In genomic region chr17:85799865-85800356, GRCm38 (mm10) we compare ENCODE assay signal across 8 mouse cellular contexts.
DNase-seq lines count a peak whose midpoint lies in the region; ATAC-seq and TF ChIP-seq lines count a peak whose summit lies in the region.

No protein-coding gene starts in this region.

- peaks cover 27% of the 10 kb centered on the region for H3K4me1 ChIP-seq in heart, embryonic 13.5 days
- H3K4me1 ChIP-seq in forebrain, postnatal 0 days (ENCODE audit: insufficient read depth), result 0 out of 2 replicates have a peak, but pooled peaks cover 13% of the 10 kb centered on the region
- peaks cover 53% of the 10 kb centered on the region for H3K4me1 ChIP-seq in limb, embryonic 13.5 days

- DNase-seq in heart, postnatal 25 days (ENCODE audit: low spot score), result no peak
- DNase-seq in adrenal gland, adult 2 months, result peak; percentile 37
- no peak for DNase-seq in forebrain, postnatal 0 days
- peak; percentile 53 for DNase-seq in retina, embryonic 14.5 days (ENCODE audit: low spot score)
- no peak for DNase-seq in urinary bladder, postnatal 14 days (ENCODE audit: low spot score)
- DNase-seq in spleen, postnatal 10 days (ENCODE audit: low spot score in 2 of 2), result no peak

- intact Hi-C loops in heart, postnatal 25 days (cut with DNase I), result loop anchor here (5.0 kb wide), 1 partner anchor 108 kb away; no protein-coding TSS in a partner anchor

- WGBS in heart, embryonic 13.5 days, result 1% methylated on average over 34 of the region's 34 CpGs
- WGBS in forebrain, postnatal 0 days, result 1% methylated on average over 31 of the region's 34 CpGs
- under 1% methylated on average over 34 of the region's 34 CpGs for WGBS in limb, embryonic 13.5 days

- H3K27ac ChIP-seq in heart, embryonic 13.5 days (replicated peaks), result no peak overlapping the region
- H3K27ac ChIP-seq in forebrain, postnatal 0 days (ENCODE audit: low read depth, low read length), result no peak overlapping the region
- H3K27ac ChIP-seq in limb, embryonic 13.5 days, result peak overlapping the region; percentile 77

- H3K36me3 ChIP-seq in heart, embryonic 13.5 days, result no peaks in the 10 kb centered on the region
- H3K36me3 ChIP-seq in forebrain, postnatal 0 days (ENCODE audit: insufficient read depth), result no peaks in the 10 kb centered on the region
- H3K36me3 ChIP-seq in limb, embryonic 13.5 days, result no peaks in the 10 kb centered on the region

- H3K9me3 ChIP-seq in heart, embryonic 13.5 days, result no peaks in the 10 kb centered on the region
- H3K9me3 ChIP-seq in forebrain, postnatal 0 days (ENCODE audit: low read length), result no peaks in the 10 kb centered on the region
- H3K9me3 ChIP-seq in limb, embryonic 13.5 days, result no peaks in the 10 kb centered on the region

- ATAC-seq in heart, embryonic 13.5 days (ENCODE audit: extremely low read depth, insufficient number of reproducible peaks, low FRiP score, low TSS enrichment), result no peak
- no peak for ATAC-seq in forebrain, postnatal 0 days
- ATAC-seq in limb, embryonic 13.5 days (ENCODE audit: low FRiP score, low read depth), result no peak

- H3K4me2 ChIP-seq in heart, embryonic 13.5 days, result peak overlapping the region; percentile 92
- peak overlapping the region; percentile 65 for H3K4me2 ChIP-seq in forebrain, postnatal 0 days (ENCODE audit: low read depth)
- H3K4me2 ChIP-seq in limb, embryonic 13.5 days (replicated peaks), result peak overlapping the region; percentile 96

- H3K27me3 ChIP-seq in heart, embryonic 13.5 days (replicated peaks), result peaks cover 87% of the 10 kb centered on the region
- H3K27me3 ChIP-seq in forebrain, postnatal 0 days (ENCODE audit: insufficient read depth, low read length), result peaks cover 61% of the 10 kb centered on the region
- H3K27me3 ChIP-seq in limb, embryonic 13.5 days, result peaks cover 56% of the 10 kb centered on the region

- TF ChIP-seq CTCF in forebrain, postnatal 0 days (IDR thresholded peaks at IDR 0.05; ENCODE audit: low read depth), result no peak

- H3K9ac ChIP-seq in heart, embryonic 13.5 days, result peak overlapping the region; percentile 74
- H3K9ac ChIP-seq in forebrain, postnatal 0 days, result 0 out of 2 replicates have a peak overlapping the region, but pooled peaks have one; percentile 25
- peak overlapping the region; percentile 81 for H3K9ac ChIP-seq in limb, embryonic 13.5 days

- H3K4me3 ChIP-seq in heart, embryonic 13.5 days, result peak overlapping the region; percentile 57
- peak overlapping the region; percentile 32 for H3K4me3 ChIP-seq in forebrain, postnatal 0 days (ENCODE audit: low read depth, low read length)
- peak overlapping the region; percentile 54 for H3K4me3 ChIP-seq in limb, embryonic 13.5 days

Comparison
In these comparisons a context has a peak if more than half of its experiments do, and no peak if none do; other contexts are left out.
1. H3K9ac ChIP-seq: peak in every context shown above with its lines; median percentile 81 in limb, embryonic 13.5 days; 74 in heart, embryonic 13.5 days; 25 in forebrain, postnatal 0 days.
2. DNase-seq: peak in adrenal gland, adult 2 months (single experiment) and retina, embryonic 14.5 days (single experiment); none in heart, postnatal 25 days (single experiment), forebrain, postnatal 0 days (single experiment), urinary bladder, postnatal 14 days (single experiment) and spleen, postnatal 10 days (0 of 2).
3. Peak in every context shown above with its lines, with median percentiles within 50 percentile points of each other: H3K4me2 ChIP-seq and H3K4me3 ChIP-seq.